Mouse (Mus musculus) thymus, postnatal 14 days (tissue): ENCODE measurements around the gene Vldlr.

ENCODE experiments used
- DNase-seq: peaks from one replicate; pipeline ENCODE4 v3.0.0; 2021

Vldlr gene

DNA sequence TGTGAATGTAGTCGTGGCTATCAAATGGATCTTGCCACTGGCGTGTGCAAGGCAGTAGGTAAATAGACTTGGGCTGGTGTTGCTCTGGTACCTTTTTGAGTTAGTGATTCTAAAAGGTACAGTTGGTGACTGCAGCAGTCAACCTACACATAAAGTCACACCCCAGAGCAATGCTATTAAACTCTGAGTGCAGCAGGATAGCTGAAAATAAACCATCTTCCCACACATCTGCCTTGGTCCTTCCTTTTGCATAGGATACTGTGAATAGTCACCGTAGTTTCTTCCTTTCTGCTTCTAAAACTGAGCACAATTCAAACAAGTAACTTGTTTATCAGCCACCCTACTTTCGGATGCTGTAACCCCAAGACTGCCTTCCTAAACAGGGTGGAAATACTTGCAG lies 23.6 kb downstream of the Vldlr start:
- DNase-seq: no peak

GRCm38 (mm10) chr19:27243527-27243926 lies 27.2 kb downstream of the Vldlr start:
- no peak for DNase-seq

DNA sequence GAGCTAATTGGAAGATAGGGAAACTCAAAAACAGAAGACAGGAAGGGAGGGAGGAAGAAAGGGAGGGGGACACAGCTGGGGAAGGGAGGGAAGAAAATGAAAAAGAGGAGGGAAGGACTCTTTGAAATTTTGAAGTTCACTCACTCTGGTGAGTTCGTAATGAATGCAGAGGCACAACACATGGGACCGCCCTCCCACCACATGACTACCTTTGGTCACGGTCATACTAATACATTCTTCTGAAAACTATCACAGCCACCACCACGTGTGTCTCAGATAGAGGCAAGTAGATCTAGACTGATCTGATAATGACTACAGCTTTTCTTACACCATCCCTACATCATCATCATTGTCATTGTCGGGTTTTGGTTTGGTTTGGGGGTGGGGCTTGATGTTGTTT lies 38.5 kb downstream of the Vldlr start:
- DNase-seq: no peak

DNA sequence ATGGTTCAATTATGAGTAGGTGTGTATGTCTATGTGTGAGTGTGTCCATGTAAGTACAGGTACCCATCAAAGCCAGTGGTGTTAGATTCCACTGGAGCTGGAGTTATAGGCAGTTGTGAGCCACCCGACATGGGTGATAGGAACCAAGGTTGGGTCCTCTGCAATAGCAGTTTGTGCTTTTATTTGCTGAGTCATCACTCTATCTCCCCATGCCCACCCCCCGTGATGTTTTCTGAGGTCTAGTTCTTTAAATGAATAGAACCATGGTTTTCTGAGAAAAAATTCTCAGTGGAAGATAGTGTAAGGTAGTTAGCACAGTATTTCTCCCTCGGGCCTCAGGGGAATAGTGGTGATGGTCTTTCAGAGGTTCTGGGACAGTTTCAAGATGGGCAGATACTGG lies 39.4 kb downstream of the Vldlr start:
- no peak for DNase-seq

GRCm38 (mm10) chr19:27260102-27260501 lies 43.8 kb downstream of the Vldlr start:
- no peak for DNase-seq

- no peak for DNase-seq
Observed at GRCm38 (mm10) chr19:27260621-27261278, 44.5 kb downstream of the Vldlr start.

DNA sequence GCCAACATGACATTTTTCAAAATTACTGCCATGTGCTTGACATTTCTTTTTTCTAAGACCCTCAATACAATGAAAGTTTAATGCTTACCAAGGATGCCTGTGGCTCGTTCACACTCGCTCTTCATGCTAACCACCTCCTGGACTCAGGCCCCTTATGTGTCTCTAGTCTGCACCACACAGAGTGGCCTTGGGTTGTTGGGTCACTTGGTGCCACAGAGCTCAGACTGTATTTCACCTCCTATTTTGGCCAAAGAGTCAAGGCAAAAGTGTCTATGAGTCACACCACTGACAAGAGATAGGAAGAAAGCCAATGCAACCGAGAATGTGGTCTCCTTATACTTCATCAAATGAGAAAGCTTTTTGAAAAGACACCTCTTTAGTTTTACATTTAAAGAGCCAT lies 45.9 kb downstream of the Vldlr start:
- no peak for DNase-seq

- DNase-seq: no peak
Observed at GRCm38 (mm10) chr19:27273385-27273784, 57.1 kb downstream of the Vldlr start.

DNA sequence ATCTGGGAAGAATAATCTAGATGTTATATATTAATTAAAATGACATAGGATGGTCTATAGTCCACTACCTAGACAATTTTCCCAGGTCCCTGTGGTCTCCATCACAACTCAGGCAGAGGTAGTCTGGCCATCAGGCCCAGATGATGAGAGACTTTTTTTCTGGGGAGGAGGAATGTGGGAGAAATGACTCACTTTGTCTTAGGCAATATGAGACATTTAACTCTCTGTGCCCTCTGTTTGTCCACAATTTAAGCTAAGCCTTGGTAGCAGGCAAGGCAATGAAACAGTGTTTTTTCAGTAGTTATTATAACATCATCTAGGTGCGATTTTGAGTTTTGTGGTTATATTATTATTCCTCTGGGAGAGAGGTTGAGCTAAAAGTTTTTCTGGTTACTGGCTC lies 58.1 kb downstream of the Vldlr start:
- no peak for DNase-seq

DNA sequence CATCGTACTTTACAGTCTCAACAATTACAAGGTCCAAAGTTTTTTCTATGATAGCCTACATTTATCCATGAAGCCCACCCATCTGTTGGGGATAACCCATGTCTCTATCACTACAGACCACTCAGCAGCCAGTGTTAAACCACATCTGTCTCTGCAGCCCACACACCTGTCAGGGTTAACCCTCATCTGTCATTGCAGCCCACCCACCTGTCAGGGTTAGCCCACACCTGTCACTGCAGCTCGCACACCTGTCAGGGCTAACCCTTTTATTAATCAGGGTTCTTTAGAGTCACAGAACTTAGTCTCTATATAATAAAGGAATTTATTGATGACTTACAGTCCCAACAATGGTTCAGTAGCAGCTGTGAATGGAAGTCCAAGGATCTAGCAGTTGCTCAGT lies 62.9 kb downstream of the Vldlr start:
- no peak for DNase-seq
